Mouse (Mus musculus) G1E-ER4 (cell line): Measurements from ENCODE around the gene Casz1. TPM values are rescaled to one million over a fixed set of nuclear protein-coding genes. Genes with fewer than 3 reads are reported as not detected.

Experiments
- GATA1 ChIP-seq: IDR thresholded peaks from one replicate; pipeline ENCODE4 v1.8.0; 2012; ENCODE audit warnings: low read length, inconsistent platforms
- polyA plus RNA-seq: library from polyadenylated mRNA; stranded (reverse); fragments of >175 nt; gene quantifications from 2 replicates; pipeline ENCODE4 v1.2.3, GENCODE M21; 2012

Gene Casz1
- polyA plus RNA-seq, result not detected in 2 replicates

DNA sequence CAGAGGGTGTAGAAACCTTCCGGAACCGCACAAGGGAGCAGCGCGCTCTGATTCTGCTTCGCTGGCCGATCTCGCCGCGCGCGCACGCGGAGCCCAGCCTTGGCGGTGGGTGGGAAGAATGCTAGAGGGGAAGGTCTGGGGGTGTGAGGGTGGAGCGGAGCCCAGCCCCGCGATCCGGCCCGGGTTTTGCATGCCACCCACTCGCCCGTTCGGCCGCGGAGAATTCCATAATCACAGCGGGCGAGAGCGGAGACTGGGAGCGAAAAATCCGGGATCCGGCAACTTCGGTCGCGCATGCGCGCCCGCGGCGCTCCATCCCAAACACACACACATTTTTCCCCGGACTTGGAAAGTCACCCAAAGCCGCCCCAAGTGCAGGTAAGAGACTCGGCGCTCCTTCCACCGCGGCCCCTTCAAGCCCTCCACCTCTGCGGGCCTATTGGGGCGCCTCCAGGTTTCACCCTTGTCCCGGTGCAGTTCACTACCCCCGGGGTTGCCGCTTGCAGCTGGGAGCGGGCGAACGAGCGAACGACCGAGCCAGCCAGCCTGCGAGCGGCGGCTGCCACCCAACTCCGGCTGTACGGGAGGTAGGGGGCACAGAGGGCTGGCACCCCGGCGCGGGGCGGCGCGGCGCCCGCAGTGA, at the start of gene Casz1:
Gene Casz1, plus strand, starts transcription at position 293 of the 643 bp plus-strand sequence.
- TF ChIP-seq GATA1, result no peak

DNA sequence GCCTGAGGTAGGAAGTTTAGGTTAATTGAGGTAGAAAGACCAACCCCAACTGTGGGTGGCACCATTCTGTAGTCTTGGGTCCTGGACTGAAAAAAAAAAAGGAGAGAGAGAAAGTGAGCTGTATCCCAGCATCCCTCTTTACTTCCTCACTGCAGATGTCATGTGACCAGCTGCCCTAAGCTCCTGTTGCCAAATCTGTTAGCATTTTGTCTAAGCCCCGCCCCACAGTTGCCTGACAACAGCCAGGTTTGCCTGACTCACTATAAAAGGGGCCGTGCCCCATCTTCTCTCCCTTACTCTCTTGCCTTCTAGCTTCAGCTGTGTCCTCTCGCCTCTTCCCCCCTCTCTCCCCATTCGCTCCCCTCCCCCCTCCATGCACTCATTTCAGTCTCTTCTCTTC, 45.4 kb upstream of the Casz1 start:
- no peak for TF ChIP-seq GATA1

DNA sequence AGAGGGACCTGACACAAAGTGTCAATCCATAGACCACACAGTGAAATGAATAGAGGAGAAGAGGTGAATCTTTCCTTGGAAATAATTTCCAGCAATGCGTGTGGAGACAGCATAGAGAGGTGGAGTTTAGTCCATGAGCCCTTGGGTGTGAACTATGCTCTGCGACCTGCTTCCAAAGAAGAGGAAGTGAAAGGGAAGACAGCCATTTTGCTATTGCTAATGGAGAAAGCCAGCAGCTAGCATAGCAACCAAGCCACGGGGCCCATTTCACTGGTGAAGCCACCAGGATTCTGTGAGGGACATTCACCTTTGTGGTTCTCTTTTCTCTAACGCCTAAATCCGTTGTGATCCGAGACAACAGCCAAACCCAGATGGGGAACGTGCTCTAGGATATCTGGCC, 44.1 kb upstream of the Casz1 start:
- TF ChIP-seq GATA1, result no peak

DNA sequence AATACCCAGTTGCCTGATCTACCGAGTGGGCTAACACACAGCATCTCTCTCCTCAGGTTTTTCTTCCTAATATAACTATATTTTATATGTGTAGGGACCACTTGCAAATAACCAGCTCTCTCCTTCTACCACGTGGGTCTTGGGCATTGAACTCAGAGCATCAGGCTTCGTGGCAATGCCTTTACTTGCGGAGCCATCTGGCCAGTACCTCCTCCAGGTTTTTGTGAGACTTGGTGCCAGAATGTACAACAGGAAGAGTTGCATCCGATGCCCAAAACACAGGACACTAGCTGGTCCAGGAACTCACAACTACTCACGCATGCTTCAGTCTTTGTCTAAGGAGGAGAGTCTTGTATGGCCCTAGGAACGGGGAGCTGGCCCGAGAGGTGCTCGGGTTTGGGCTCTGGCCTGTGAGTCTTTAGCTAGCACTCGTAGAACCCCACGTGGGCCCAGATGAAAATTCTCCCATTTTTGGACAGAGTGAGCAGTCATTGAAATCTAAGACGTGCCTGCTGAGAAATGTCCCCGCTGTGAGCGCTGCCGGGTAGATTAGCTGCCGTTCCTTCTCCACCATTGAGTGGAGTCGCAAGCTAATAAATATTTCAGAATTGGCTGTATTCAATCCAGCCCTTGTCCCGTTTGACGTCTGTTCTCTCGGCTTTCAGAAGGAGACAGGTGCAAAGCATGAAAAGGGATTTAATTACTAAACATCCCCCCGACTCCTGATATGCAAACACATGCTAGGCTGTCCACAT, 38.0 kb upstream of the Casz1 start:
- TF ChIP-seq GATA1, result no peak

GRCm38 (mm10) chr4:148767655-148768305, 36.4 kb upstream of the Casz1 start:
- no peak for TF ChIP-seq GATA1

DNA sequence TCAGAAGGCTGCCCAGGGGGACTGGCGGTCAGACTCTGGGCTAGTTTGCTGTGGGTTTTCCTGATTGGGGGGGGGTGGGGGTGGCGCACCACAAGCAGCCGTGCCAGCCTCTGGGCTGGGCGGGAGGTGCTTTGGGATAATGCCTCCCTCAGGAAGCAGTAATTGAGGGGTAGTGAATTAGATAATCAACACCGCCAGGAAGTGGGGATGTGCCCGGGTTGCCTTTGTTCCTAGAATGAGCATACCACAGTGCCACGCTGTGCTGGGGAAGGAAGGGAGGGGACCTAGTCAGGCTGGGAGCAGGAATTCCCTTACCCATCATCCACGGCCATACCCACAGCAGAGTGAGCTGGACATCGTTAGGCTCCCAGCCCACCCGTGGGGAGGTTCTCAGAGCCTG, 35.6 kb upstream of the Casz1 start:
- no peak for TF ChIP-seq GATA1

GRCm38 (mm10) chr4:148770582-148771408, 33.4 kb upstream of the Casz1 start:
- TF ChIP-seq GATA1, result no peak

GRCm38 (mm10) chr4:148771409-148771929, 32.8 kb upstream of the Casz1 start:
- TF ChIP-seq GATA1, result no peak

GRCm38 (mm10) chr4:148772658-148773057, 31.6 kb upstream of the Casz1 start:
- TF ChIP-seq GATA1, result no peak

- TF ChIP-seq GATA1, result no peak
Measured at GRCm38 (mm10) chr4:148774036-148774435, 30.2 kb upstream of the Casz1 start.

DNA sequence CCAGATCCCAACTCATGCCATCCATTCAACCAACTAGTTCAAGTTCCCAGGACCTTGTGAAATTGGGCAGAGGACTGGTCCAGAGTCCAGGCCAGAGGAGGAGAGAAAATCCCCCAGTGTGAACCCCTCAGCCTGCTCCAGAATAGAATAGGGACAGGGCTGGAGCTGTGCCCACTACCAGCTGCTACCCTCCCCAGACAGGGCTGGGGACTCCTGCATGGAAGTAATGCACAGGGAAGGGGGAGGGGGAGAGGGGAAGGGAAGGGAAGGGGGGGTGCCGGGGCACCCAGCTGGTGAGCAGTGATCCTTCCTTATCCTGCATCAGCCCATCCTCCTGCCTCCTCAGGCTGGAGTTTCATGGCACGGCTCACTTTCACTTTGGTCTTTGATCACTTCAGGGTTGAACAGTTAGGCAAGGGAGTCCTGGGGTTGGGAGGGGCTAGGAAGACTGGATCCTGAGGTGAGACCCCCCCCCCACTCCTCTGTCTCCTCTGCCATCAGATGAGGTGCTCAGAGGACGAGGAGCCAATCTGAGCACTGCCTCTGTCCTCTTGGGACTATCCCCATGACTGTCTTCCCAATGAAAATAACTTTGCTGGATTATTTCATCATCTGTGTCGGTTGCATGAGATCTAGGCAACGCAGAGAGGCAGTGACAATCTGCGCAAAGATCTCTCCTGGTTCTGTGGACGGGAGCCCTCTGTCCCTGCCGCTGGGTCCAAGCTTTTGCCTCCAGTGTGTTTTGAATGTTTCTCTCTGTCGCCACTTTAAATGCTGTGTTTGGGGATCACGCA, 28.6 kb upstream of the Casz1 start:
- no peak for TF ChIP-seq GATA1

GRCm38 (mm10) chr4:148780097-148780621, 24.1 kb upstream of the Casz1 start:
- no peak for TF ChIP-seq GATA1

DNA sequence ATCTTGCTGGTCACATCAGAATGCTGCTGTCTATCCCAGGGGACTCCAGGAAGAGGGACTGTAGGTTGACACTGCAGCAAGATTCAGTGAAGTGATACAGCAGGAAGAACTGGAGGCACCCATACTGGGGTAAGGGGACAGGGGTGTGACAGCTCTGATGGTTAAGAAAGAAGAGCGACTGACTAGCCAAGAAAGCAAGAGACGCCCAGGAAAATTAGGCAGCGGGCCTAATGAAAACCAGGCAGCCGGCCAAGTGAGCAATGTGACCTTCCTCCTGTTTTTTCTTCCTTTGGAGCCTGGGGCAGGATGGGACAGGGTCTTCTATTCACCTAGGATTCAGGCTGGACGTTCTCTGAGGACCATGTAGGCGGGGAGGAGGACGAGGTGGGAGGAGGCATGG, 22.7 kb upstream of the Casz1 start:
- no peak for TF ChIP-seq GATA1

DNA sequence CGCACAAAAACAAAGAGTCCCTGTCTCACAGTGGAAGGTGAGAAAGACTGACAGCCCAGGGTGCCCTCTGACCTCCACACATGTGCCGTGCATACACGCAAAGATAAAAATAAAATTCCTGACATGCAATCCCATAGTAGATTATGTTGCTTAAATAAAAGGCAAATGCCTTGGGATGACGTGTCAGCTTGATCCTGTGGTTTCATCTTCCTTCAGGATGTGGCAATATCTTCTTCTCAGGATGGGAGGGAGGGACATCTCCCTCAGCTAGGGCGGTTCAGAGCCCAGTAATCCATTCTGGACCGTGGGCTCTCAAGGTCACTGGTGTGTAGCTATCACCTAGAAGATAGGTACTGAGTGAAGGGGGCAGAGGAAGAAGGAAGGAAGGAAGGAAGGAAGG, 21.3 kb upstream of the Casz1 start:
- TF ChIP-seq GATA1, result no peak
